Mouse (Mus musculus): ENCODE results near the gene Phf21a.

DNA sequence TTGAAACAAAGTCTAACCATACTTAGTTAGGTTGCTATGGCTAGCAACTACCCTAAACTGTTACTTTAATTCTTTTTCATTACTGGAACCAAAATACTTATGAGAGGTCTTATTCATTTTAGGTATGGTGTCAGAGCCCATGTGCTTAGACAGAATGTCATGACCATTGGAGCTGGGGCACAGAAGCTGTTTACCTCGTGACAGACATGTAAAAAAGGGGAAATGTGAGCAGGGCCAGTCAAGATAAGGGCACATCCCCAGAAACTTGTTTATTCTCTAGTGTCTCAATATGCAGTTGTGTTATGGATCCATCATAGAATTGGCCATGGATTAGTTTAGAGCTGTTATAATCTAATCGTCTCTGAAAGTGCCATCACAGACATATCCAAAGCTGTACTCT, 157.6 kb downstream of the Phf21a start:
- TF ChIP-seq CTCF (IDR thresholded peaks at IDR 0.05; ENCODE audit: control insufficient read depth, insufficient read depth, low read length) (no peak), POLR2A (IDR thresholded peaks at IDR 0.05; ENCODE audit: borderline replicate concordance, control insufficient read depth, low read depth, low read length) (no peak)

All from bone marrow, adult 2 months (tissue).